Mouse (Mus musculus) cerebral cortex, adult 2 months (tissue): ENCODE data around the gene Plpp2.

ENCODE experiments used
- WGBS: fragments of 180-500 bp; shearing (Covaris S2); methylation state at CpG from one replicate; pipeline ENCODE4 v1.1.7; 2018; 5-methylcytosine and 5-hydroxymethylcytosine counted together

Plpp2 gene

GRCm38 (mm10) chr10:79533126-79533911 lies at the start of gene Plpp2:
Gene Plpp2 (minus strand): TSS chr10:79533796.
- 3% methylated on average over 52 of the region's 52 CpGs for WGBS

GRCm38 (mm10) chr10:79581501-79581900 lies 47.9 kb upstream of the Plpp2 start:
- 92% methylated on average over 8 of the region's 8 CpGs for WGBS

GRCm38 (mm10) chr10:79580811-79581210 lies 47.2 kb upstream of the Plpp2 start:
- 45% methylated on average over 6 of the region's 6 CpGs for WGBS

- 74% methylated on average over 7 of the region's 7 CpGs for WGBS
These were observed 46.8 kb upstream of the Plpp2 start for GRCm38 (mm10) chr10:79580356-79580755.

- 67% methylated on average over 12 of the region's 12 CpGs for WGBS
These were observed 46.2 kb upstream of the Plpp2 start for GRCm38 (mm10) chr10:79579781-79580180.

GRCm38 (mm10) chr10:79578891-79579290 lies 45.3 kb upstream of the Plpp2 start:
- WGBS = 75% methylated on average over 7 of the region's 7 CpGs

GRCm38 (mm10) chr10:79578276-79578675 lies 44.7 kb upstream of the Plpp2 start:
- WGBS = 53% methylated on average over 9 of the region's 9 CpGs

GRCm38 (mm10) chr10:79577376-79577775 lies 43.8 kb upstream of the Plpp2 start:
- WGBS = 70% methylated on average over 4 of the region's 4 CpGs

GRCm38 (mm10) chr10:79575754-79576153 lies 42.2 kb upstream of the Plpp2 start:
- 62% methylated on average over 6 of the region's 6 CpGs for WGBS

- 95% methylated on average over 6 of the region's 6 CpGs for WGBS
These were observed 41.2 kb upstream of the Plpp2 start for GRCm38 (mm10) chr10:79574796-79575195.

- WGBS = 82% methylated on average over 8 of the region's 8 CpGs
These were observed 40.8 kb upstream of the Plpp2 start for GRCm38 (mm10) chr10:79574350-79574749.

- 92% methylated on average over 6 of the region's 6 CpGs for WGBS
These were observed 40.0 kb upstream of the Plpp2 start for GRCm38 (mm10) chr10:79573611-79574010.

- WGBS = 97% methylated on average over 2 of the region's 2 CpGs
These were observed 37.7 kb upstream of the Plpp2 start for GRCm38 (mm10) chr10:79571314-79571713.

- 93% methylated on average over 5 of the region's 5 CpGs for WGBS
These were observed 36.3 kb upstream of the Plpp2 start for GRCm38 (mm10) chr10:79569921-79570320.

- 86% methylated on average over 2 of the region's 2 CpGs for WGBS
These were observed 26.1 kb upstream of the Plpp2 start for GRCm38 (mm10) chr10:79559716-79560115.

GRCm38 (mm10) chr10:79557496-79557895 lies 23.9 kb upstream of the Plpp2 start:
- 95% methylated on average over 5 of the region's 5 CpGs for WGBS

- 93% methylated on average over 5 of the region's 5 CpGs for WGBS
These were observed 23.4 kb upstream of the Plpp2 start for GRCm38 (mm10) chr10:79556951-79557350.

GRCm38 (mm10) chr10:79555238-79555724 lies 21.7 kb upstream of the Plpp2 start:
- WGBS = 26% methylated on average over 7 of the region's 7 CpGs

GRCm38 (mm10) chr10:79554330-79555237 lies 21.0 kb upstream of the Plpp2 start, which contains the start of gene Mier2:
Gene Mier2 (minus strand): TSS chr10:79555199.
- WGBS = under 1% methylated on average over 108 of the region's 108 CpGs

- 35% methylated on average over 10 of the region's 10 CpGs for WGBS
These were observed 20.1 kb upstream of the Plpp2 start for GRCm38 (mm10) chr10:79553691-79554090.

- WGBS = 85% methylated on average over 6 of the region's 6 CpGs
These were observed 19.6 kb upstream of the Plpp2 start for GRCm38 (mm10) chr10:79553176-79553575.

- 87% methylated on average over 8 of the region's 8 CpGs for WGBS
These were observed 18.9 kb upstream of the Plpp2 start for GRCm38 (mm10) chr10:79552531-79552930.
